Mouse (Mus musculus) liver, embryonic 11.5 days (tissue): ENCODE results near the gene Tubd1. TPM values are rescaled to one million over a fixed set of nuclear protein-coding genes. Genes with fewer than 3 reads are reported as not detected.

ENCODE experiments used
- ATAC-seq: fragments of 200-750 bp; cut with Nextera tagmentation; replicated peaks from 2 replicates; pipeline ENCODE4 v1.8.0; 2017; ENCODE audit warnings: moderate number of reproducible peaks, mild to moderate bottlenecking, moderate TSS enrichment, moderate library complexity; ENCODE audit not compliant: low FRiP score
- DNase-seq: peaks from one replicate; pipeline ENCODE4 v3.0.0-alpha.2; 2017; ENCODE audit warnings: low spot score
- H3K27ac ChIP-seq: fragments of 300-500 bp; sonication (generic); 2 replicates; pipeline ENCODE4 v1.5.1; 2014; ENCODE audit warnings: mild to moderate bottlenecking, low read depth, low read length, control low read depth
- H3K27me3 ChIP-seq: fragments of 300-500 bp; sonication (generic); replicated peaks from 2 replicates; pipeline ENCODE4 v1.6.1; 2014; ENCODE audit warnings: low read length, mixed read lengths; ENCODE audit not compliant: control insufficient read depth, insufficient read depth
- H3K36me3 ChIP-seq: fragments of 300-500 bp; sonication (generic); 2 replicates; pipeline ENCODE4 v1.6.1; 2014; ENCODE audit warnings: mild to moderate bottlenecking, low read length, moderate library complexity, mixed read lengths; ENCODE audit not compliant: control insufficient read depth, insufficient read depth
- H3K4me1 ChIP-seq: fragments of 300-500 bp; sonication (generic); replicated peaks from 2 replicates; pipeline ENCODE4 v1.6.1; 2014; ENCODE audit warnings: low read length, mixed read lengths; ENCODE audit not compliant: control insufficient read depth, insufficient read depth
- H3K4me2 ChIP-seq: fragments of 300-500 bp; sonication (generic); 2 replicates; pipeline ENCODE4 v1.6.1; 2014; ENCODE audit warnings: mild to moderate bottlenecking, control low read depth, moderate library complexity
- H3K4me3 ChIP-seq: fragments of 300-500 bp; sonication (generic); 2 replicates; pipeline ENCODE4 v1.5.1; 2014; ENCODE audit warnings: low read depth, low read length, control low read depth
- H3K9ac ChIP-seq: fragments of 300-500 bp; sonication (generic); 2 replicates; pipeline ENCODE4 v1.6.1; 2014; ENCODE audit warnings: low read depth, low read length, control low read depth
- H3K9me3 ChIP-seq: fragments of 300-500 bp; sonication (generic); 2 replicates; pipeline ENCODE4 v1.6.1; 2016; ENCODE audit warnings: low read length, inconsistent platforms, mixed read lengths; ENCODE audit not compliant: control insufficient read depth
- WGBS: fragments of 180-500 bp; shearing (Covaris S2); extraction: QIAGEN DNeasy Blood & Tissue Kit; methylation state at CpG from one replicate; pipeline ENCODE4 v1.1.7; 2014; 5-methylcytosine and 5-hydroxymethylcytosine counted together
- polyA plus RNA-seq: library from polyadenylated mRNA; unstranded; fragments of >200 nt; fragmentation: Nextera tagmentation; extraction: Ambion mirVana; gene quantifications from 2 replicates; pipeline ENCODE4 v1.2.1, GENCODE M21; 2014

Tubd1 gene
- polyA plus RNA-seq, 1 experiment from 2014 or later: 18.7 TPM

DNA sequence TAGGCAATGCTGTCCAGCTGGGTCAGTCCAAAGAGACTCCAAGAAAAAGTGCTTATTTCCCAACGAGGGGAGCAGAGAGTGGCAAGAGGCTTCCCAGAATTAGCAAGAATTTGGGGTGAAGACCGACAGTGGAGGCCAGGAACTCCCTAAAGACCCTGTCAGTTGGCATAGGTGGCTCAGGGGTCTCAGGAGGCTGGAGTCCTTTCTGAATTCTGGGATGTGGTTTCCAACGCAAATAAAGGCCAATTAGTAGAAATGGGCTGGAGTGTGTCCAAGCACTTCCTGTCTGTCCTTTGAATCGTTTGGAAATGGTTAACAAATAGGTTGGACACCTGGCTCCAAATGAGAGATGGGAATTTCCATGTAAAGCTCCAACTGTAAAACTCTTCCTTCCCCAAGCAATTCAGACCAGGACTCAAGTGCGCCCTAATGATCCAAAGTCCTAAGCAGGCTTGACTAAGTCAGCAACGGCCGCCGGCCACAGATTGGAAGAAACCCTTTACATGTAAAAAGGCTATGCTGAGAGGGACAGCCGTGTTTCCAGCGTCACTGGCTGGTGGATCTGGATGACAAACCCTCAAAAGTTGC lies 35.0 kb downstream of the Tubd1 start:
- no peak overlapping the region for H3K9ac ChIP-seq
- peaks cover under 1% of the 10 kb centered on the region; the same call in 1 of the 2 replicates for H3K36me3 ChIP-seq
- WGBS: 77% methylated on average over 10 of the region's 10 CpGs
- no peak overlapping the region for H3K27ac ChIP-seq
- no peak overlapping the region for H3K4me3 ChIP-seq
- ATAC-seq: no peak
- DNase-seq: no peak
- H3K4me1 ChIP-seq: peaks cover 49% of the 10 kb centered on the region
- no peaks in the 10 kb centered on the region for H3K9me3 ChIP-seq
- no peak overlapping the region for H3K4me2 ChIP-seq
- no peaks in the 10 kb centered on the region for H3K27me3 ChIP-seq

DNA sequence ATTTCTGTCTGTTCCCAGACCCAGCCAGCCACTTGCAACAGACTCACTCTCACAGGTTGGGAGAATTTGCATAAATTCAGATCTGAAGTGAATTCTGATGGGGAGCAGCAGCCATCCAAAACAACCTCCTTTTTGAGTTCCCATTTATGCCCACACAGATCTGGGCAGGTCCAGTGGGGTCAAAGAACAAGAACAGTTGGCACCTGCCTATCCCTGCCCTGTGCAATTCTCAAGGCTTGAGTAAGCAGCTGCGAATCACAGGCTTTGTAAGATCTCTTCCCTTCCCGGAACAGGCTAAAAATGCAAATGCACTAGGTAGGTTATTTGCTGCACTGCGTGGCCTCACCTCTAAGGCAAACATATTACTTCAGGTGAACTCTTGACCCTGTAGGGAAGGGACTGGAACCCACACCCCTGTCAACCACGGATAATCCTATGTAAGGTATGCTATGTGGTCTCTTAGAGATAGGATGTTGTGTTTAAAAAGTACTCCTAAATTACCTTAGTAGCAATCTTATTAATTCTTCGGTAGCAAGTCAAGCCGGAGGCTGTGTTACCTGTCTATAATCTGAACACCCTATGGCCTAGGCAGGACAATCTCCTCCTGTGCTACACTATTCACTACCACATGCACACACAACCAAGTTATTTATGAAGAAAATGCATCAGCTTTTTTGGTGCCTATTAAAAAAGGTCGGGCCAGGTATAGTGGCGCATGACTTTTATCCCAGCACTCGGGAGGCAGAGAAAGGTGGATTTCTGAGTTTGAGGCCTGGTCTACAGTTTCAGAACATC lies 35.7 kb downstream of the Tubd1 start:
- Histone ChIP-seq H3K4me2 (peak overlapping the region; percentile 67), H3K4me3 (peak overlapping the region; percentile 41), H3K36me3 (peaks cover 3% of the 10 kb centered on the region; the same call in 1 of the 2 replicates), H3K27me3 (no peaks in the 10 kb centered on the region), H3K9ac (peak overlapping the region; percentile 61; the same call in 1 of the 2 replicates), H3K9me3 (no peaks in the 10 kb centered on the region), H3K27ac (peak overlapping the region; percentile 79), H3K4me1 (peaks cover 51% of the 10 kb centered on the region)
- DNase-seq: no peak
- ATAC-seq: no peak
- WGBS: 77% methylated on average over 9 of the region's 9 CpGs

DNA sequence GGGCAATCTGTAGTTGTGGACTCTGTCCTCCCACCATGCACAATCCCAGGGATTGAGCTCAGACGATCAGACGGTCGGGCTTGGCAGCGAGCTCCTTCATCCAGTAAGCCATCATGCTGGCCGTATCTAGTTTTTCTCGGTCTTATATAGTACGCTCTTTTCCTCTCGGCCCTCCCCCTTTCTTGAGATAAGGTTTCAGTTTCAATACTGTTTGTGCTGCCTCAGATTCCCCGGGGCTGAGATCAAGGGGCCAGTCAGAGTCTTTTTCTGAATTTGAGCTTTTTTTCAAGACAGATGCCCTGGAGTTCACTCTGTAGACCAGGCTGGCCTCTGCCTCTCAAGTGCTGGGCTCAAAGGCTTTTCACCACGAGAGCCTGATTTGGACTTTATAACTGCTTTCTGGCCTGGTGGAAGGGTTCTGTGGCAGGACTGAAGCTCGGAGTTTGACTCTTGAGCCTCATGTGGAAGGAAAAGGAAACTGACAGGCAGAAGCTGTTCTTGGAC lies 36.5 kb downstream of the Tubd1 start:
- H3K9me3 ChIP-seq: no peaks in the 10 kb centered on the region
- H3K27ac ChIP-seq: peak overlapping the region; percentile 79
- H3K4me2 ChIP-seq: peak overlapping the region; percentile 67
- peak; percentile 49 for DNase-seq
- peak; percentile 58; the same call in 1 of the 2 replicates for ATAC-seq
- peaks cover 53% of the 10 kb centered on the region for H3K4me1 ChIP-seq
- 14% methylated on average over 11 of the region's 11 CpGs for WGBS
- H3K9ac ChIP-seq: peak overlapping the region; percentile 61
- peak overlapping the region; percentile 41 for H3K4me3 ChIP-seq
- peaks cover 3% of the 10 kb centered on the region; the same call in 1 of the 2 replicates for H3K36me3 ChIP-seq
- no peaks in the 10 kb centered on the region for H3K27me3 ChIP-seq

DNA sequence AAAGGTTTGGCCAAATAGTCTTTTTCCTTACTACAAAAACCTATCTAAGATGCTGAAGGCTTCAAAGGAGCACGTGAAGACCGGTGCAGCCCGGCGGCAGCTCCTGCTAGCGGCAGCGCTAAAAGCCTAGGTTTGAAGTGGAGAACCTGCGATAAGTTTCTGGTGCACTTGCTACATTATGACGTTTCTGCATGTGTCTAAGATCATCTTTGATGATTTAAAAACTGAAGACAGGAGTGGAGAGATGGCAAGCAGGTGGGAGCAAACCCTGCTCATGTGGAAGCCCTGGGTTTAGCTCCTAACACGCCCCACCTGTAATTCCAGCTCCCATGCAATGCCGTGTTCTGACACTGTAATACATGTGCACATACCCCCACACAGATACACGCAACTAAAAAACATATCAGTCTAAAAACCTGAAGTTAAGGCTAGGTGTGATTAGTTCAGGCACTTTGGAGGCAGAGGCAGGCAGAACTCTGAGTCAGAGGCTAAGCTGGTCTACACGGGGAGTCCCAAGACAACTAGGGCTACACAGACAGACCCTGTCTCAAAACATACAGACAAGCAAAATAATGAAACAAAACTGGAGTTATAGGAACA lies 37.3 kb downstream of the Tubd1 start:
- peaks cover 58% of the 10 kb centered on the region for H3K4me1 ChIP-seq
- no peaks in the 10 kb centered on the region for H3K27me3 ChIP-seq

DNA sequence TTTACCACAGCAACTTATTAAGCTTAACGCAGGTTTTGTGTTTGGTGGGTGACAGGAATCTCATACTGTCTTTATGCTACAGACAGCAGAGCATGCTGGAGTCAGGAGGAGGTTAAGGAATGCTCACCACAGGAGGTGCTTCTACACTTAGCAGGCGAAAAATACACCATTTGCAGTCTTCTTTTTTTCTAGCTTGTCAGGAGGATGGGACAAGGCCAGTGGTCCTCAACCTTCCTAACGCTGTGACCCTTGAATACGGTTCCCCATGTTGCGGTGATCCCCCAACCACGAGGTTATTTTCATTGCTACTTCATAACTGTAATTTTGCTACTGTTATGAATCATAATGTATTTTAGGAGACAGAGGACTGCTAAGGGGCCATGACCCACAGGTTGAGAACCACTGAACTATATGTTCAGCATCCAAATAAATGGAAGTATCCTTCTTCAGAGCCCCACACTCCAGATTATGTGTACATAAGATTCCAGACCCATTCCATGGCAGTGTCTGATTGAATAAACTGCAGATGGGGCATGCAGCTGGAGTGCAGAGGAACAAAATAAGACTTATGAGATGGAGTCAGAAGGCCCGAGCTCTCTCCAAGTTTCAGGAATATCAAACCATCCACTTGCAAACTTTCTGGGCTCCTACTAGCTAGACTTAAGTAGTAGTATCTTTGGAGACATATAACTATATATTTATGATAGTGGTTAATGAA lies 37.9 kb downstream of the Tubd1 start:
- H3K4me2 ChIP-seq: no peak overlapping the region
- ATAC-seq: no peak
- H3K9me3 ChIP-seq: no peaks in the 10 kb centered on the region
- peak overlapping the region; percentile 79 for H3K27ac ChIP-seq
- 83% methylated on average over 7 of the region's 7 CpGs for WGBS
- H3K27me3 ChIP-seq: no peaks in the 10 kb centered on the region
- H3K4me1 ChIP-seq: peaks cover 57% of the 10 kb centered on the region
- peaks cover 3% of the 10 kb centered on the region; the same call in 1 of the 2 replicates for H3K36me3 ChIP-seq
- no peak overlapping the region for H3K4me3 ChIP-seq
- no peak for DNase-seq
- H3K9ac ChIP-seq: no peak overlapping the region

More for the DNA sequence above, 37.3 kb downstream of the Tubd1 start:
- Histone ChIP-seq H3K4me3 (no peak overlapping the region), H3K9me3 (no peaks in the 10 kb centered on the region), H3K27ac (peak overlapping the region; percentile 79), H3K4me2 (peak overlapping the region; percentile 67), H3K36me3 (peaks cover 3% of the 10 kb centered on the region; the same call in 1 of the 2 replicates), H3K9ac (no peak overlapping the region; the same call in 1 of the 2 replicates)
- DNase-seq (no peak), ATAC-seq (no peak)
- WGBS: 77% methylated on average over 12 of the region's 12 CpGs

DNA sequence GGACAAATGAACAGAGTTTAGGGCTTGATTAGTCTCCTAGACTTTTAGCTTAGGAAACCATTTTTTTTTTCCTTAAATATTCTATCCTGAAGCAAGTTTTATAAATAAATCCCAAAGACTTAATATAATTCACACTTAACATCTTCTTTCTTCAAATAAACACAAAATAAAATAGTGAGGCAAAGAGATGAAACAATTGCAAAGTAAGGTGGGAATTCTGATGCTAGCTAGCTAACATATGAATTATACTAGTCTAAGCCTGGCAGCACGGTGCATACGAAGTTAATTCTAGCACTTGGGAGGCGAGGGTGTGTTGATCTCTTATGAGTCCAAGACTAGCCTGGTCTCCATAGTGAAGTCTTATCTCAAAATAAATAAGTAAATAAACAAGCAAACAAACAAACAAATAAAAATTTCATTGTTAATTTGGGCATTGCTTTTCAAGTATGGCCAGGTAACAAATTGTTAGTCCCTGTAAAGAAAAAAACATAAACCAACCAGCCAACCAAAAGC lies 38.6 kb downstream of the Tubd1 start:
- no peak overlapping the region; the same call in 1 of the 2 replicates for H3K4me2 ChIP-seq
- H3K27me3 ChIP-seq: no peaks in the 10 kb centered on the region
- H3K27ac ChIP-seq: no peak overlapping the region
- H3K36me3 ChIP-seq: peaks cover 3% of the 10 kb centered on the region; the same call in 1 of the 2 replicates
- H3K9me3 ChIP-seq: no peaks in the 10 kb centered on the region
- WGBS: 84% methylated on average over 3 of the region's 3 CpGs
- H3K4me3 ChIP-seq: no peak overlapping the region
- H3K9ac ChIP-seq: no peak overlapping the region
- H3K4me1 ChIP-seq: peaks cover 59% of the 10 kb centered on the region
- ATAC-seq (no peak), DNase-seq (no peak)

DNA sequence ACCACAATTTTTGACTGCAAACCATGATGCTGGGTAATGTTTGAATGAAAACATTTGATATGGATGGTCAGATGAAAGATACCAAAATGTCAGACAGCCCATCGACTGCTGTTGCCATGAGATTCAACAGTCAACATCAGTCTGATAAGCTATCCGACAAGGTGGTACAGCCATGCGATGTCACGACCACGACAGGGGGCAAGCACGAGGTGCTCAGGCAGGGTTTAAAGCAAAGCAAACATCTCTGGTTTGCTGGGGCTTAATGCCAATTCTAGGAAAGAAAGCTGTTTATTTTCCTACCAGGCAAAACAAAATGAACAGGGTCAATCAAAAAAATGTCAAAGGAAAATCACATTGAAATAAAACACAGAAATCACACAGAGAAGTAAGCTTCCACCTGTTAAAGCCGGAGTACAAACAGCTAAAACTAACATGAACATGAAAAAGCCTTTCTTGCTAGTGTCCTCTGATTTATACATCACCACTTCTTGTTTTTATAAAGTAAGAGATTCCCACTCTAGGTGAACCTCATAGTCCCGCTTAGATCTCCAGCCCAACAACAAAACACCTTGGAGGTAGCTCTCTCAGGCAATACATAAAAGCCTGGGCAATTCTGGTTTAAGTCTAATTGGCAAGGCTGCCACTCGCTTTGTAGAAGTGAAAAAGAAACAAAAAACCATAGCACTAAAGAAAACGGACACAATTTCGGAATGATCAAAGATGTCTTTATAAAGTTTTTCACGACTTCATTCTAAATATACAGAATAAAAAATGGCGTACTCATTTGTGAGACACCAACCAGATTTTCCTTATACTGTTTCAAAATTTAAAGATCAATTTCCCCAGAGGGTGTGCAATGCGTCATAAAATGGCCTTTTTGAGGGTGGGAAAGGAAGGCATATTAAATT lies 39.5 kb downstream of the Tubd1 start:
- Histone ChIP-seq H3K36me3 (peaks cover 3% of the 10 kb centered on the region; the same call in 1 of the 2 replicates), H3K4me1 (peaks cover 51% of the 10 kb centered on the region), H3K27me3 (no peaks in the 10 kb centered on the region), H3K9ac (peak overlapping the region; percentile 31; the same call in 1 of the 2 replicates), H3K4me3 (peak overlapping the region; percentile 62; the same call in 1 of the 2 replicates), H3K27ac (no peak overlapping the region; the same call in 1 of the 2 replicates), H3K4me2 (peak overlapping the region; percentile 82), H3K9me3 (no peaks in the 10 kb centered on the region)
- WGBS: 64% methylated on average over 14 of the region's 14 CpGs
- ATAC-seq: no peak
- no peak for DNase-seq
